Mouse (Mus musculus): ENCODE measurements around the gene Kdm5c.

DNA sequence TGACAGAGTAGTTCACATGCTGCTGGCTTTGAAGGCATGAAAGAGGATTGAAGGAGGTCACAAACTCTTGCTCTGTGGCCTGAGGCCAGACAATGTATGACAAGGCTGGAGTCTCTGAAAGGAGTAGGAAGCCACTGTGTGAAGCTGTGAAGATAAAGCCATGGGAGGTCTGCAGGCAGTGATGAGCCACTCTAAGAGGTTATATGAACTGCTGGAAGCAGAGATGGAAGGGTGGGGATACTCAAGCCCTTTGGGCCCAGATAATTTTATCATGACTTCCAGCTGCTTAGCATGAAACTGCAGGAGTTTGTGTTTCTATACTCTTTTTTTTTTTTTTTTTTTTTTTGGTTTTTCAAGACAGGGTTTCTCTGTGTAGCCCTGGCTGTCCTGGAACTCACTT is 74.6 kb downstream of the Kdm5c start:
- no peak for TF ChIP-seq CTCF (conservative IDR thresholded peaks at IDR 0.05; ENCODE audit: low read length)
- no peak for TF ChIP-seq POU5F1 (IDR thresholded peaks at IDR 0.05; ENCODE audit: borderline replicate concordance, low read length)

All from E14TG2a.4 (cell line).